Mouse (Mus musculus) CD4-positive, CD25-positive, alpha-beta regulatory T cell, adult 4 months (primary cell): Measurements from ENCODE around the gene 4933428G20Rik. TPM values are rescaled to one million over a fixed set of nuclear protein-coding genes. Genes with fewer than 3 reads are reported as not detected.

Experiments used
- ATAC-seq: one replicate; pipeline ENCODE4 v1.8.0; 2017
- polyA plus RNA-seq, 2 experiments: library from polyadenylated mRNA; unstranded; fragments of 100-300 nt; shearing (Covaris generic); gene quantifications; one replicate each; pipeline ENCODE4 v1.2.1; 2017

Gene 4933428G20Rik
- not detected for polyA plus RNA-seq

DNA sequence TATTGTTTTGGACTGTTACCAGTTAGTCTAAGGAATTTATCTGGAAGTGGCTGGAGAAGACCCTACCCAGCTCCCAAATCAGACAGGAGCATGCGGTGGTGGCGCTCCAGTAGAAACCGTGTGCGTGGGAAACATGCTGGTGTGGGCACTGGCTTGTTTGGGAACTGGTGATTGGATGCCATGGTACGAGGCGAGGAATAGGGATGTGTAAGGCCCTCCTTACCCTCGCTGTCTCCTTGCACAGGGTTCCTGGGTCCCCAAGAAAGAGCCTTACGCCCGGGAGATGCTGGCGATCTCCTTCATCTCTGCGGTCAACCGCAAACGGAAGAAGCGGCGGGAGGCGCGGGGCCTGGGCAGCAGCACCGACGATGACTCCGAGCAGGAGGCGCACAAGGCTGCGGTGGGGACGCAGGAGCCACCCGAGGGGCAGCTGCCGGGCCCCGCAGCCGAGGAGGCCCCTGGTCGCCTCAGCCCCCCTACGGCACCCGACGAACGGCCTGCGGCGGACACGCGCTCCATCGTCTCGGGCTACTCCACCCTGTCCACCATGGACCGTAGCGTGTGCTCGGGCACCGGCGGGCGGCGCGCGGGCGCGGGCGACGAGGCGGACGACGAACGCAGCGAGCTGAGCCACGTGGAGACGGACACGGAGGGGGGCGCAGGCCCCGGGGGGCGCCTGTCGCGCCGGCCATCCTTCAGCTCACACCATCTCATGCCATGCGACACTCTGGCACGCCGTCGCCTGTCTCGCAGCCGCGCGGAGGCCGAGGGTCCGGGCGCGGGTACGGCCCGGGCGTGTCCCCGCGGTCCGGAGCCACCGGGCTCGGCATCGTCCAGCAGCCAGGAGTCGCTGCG, at the start of gene 4933428G20Rik:
Gene 4933428G20Rik (minus strand): TSS at position 476 of the 855 bp plus-strand sequence.
- ATAC-seq = no peak

GRCm38 (mm10) chr11:97548757-97549156, 48.6 kb upstream of the 4933428G20Rik start:
- ATAC-seq = no peak

GRCm38 (mm10) chr11:97547957-97548706, 48.0 kb upstream of the 4933428G20Rik start:
- ATAC-seq = no peak

DNA sequence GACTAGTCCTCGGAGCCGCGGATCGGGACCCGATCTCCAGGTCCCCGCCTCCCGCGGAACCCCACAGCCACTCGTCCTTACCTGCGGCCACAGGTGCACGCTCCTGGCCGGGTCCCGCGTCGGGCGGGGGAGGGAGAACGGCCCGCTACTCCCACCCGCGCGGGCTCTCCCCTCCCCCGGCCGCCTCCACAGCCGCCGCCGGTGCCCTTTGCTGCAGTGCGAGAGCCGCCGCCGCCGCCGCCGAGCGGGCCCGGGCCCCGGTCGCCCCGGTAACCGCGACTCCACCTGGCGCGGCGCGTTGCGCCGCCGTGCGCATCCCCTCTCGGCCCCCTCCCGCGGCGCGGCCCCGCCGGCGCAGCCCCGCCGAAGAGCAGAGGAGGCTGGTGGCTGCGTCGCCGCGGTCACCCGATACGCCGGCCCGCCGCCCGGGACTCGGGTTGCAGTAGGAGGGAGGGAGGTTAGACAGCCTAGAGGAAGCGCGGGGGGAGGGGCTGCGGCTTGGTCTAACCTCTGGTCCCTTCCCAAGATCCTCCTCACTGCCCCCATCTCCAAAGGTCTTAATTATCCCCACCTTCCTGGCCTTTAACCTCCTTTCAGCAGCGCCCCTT, 46.8 kb upstream of the 4933428G20Rik start:
- peak; percentile 32 for ATAC-seq

DNA sequence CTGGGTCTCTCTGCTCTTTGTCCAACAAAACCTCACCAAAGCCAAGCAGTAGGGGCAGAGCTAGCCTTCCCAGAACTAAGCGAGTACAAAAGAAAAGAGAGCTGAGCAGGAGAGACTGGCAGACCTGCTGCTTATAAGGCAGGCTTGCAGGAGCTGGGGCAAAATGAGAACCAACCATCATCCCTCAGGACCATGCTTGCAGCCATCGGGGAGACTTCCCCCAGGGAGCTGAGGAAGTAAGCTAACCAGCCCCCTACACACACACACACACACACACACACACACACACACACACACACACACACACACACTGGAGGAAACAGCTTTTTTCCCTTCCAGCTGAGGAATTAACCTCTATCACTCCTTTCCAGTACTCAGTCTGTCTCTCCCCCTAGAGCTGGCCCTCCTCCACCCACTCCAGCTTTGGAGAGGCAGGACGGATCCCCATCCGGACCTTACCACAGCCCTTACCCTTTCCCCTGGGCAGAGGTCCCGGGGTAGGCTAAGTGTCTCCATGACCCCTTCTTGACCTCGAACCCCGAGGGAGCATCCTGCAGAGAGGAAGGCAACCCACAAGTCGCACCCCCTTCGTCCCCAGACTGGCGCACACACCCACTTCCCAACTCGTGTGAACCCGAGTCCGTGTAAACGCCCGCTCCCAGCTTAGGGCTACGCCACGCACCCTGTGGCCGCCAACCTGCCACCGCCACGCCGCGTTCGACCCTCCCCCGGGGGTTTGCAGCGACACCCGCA, 45.8 kb upstream of the 4933428G20Rik start:
- no peak for ATAC-seq

- ATAC-seq = no peak
Measured at GRCm38 (mm10) chr11:97543883-97544282, 43.7 kb upstream of the 4933428G20Rik start.

DNA sequence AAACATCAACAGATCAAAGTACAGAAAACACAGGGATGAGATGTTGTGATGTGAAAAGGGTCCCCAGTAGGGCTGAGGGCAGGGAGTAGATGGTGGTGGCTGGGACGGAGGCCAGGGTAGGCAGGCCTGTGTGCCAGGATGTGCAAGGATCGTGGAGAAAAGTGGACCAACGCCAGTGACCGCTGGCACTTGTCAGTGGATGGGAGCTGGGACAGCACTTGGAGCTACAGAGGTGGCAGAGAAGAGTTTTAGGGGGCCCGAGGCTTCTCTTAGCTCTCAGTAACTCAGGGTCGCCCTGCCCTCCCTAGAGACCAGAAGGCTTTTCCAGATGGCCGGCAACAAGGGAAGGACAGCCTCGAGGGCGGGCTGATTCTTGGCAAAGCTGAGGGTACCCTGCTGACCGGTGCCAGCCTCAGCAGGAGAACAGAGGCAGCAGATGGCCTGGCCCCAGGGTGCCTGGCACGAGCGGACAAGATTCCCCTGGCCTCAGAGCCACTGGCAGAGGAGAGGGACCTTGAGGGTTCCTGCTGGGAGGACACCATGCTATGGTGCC, 43.1 kb upstream of the 4933428G20Rik start:
- no peak for ATAC-seq

DNA sequence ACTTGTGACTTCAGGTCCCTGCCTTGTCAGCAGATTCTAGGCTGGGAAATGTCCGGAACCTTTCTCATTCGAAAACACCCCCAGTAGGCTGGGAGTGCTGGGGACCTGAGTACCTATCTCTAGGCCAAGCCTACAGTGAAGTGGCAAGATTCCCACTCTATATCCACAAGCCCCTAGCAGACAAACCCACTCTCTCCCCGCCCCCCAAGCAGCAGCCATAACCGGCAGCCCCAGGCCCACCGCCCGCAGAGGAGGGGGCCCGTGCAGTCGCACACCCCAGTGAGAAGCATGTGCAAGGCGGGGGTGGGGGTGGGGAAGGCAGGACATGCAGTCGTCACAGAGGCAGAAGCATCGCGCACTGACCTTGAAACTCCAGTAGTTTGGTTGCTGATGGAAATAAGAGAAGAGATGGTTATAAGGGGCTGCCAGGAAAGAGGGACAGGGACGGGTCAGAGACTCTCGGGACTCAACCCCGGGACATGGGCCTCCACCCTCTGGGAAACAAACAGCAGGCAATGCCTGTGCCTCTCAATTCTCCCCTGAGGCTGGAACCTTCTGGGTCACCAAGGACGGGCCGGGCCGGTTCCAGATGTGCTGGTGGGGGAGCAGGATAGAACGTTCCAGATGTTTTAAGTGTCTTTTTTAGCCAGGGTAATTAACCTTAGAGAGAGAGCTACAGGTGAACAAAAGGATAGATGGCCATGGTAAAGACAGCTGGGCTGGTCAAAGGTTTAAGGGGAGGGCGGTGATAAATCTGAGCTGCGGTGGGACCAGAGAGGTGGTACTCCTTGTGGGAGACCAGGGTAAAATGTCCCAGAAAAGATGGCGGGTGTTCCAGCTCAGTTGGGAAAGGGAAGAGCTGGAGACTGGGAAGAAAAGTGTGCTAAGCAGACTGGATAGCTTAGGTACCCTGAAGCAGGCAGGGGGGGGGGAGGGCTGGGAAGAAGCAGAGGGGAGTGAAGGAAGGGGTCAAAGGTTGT, 42.3 kb upstream of the 4933428G20Rik start:
- ATAC-seq = no peak

- no peak for ATAC-seq
Measured at GRCm38 (mm10) chr11:97540604-97541003, 40.5 kb upstream of the 4933428G20Rik start.

DNA sequence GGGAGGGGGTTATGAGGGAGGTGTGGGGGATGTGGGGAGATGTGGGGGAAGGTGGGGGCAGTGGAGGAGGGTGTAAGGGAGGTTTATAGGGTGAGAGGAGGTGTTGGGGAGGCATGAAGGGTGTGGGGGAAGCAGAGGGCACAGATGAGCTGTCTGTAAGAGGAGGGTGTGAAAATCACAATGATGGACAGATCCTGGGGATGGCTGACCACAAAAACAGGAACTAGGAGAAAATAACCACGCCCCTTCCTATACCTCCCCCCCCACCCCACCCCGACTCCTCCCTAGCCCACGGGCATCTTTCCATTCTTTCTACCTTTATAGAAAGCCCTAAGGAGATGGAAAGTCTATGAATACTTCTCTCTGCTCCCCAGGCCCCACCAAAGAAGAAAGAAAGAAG, 40.0 kb upstream of the 4933428G20Rik start:
- no peak for ATAC-seq

- no peak for ATAC-seq
Measured at GRCm38 (mm10) chr11:97539622-97540021, 39.5 kb upstream of the 4933428G20Rik start.

GRCm38 (mm10) chr11:97537580-97538089, 37.5 kb upstream of the 4933428G20Rik start:
- no peak for ATAC-seq

DNA sequence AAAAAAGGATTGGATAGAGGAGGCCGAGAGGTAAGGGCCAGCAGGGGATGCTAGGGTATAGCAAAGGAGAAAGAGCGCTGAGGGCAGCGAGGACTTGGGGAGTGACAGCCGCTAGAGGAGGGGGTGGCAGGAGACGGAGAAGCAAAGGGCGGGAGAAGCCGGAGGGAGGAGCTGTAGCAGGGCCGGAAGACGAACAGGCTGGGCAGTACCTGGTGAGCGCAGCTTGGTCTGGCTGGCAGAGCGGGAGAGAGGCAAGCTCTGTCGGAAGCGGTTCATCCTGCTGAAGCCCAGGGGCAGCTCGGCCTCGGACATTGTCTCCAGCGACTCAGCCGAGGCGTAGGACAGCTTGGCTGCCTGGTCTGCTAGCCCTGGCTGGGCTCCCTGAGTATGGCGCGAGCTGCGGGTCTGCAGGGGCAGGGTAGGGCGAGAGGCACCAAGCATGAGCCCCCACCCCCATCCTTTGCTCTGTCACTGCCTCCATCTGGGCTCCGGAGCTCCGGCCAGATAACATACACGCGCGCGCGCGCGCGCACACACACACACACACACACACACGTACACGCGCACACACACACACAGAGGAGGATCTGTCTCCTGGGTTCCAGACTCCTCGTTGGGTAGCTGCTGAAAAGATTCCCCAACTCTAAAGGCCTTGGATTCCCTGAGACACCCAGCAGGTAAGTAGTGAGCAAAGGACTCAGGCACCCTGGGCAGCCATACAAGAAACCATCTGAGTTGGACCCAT, 36.9 kb upstream of the 4933428G20Rik start:
- peak; percentile 31 for ATAC-seq

GRCm38 (mm10) chr11:97536083-97536747, 36.1 kb upstream of the 4933428G20Rik start:
- ATAC-seq = no peak

GRCm38 (mm10) chr11:97535660-97536059, 35.5 kb upstream of the 4933428G20Rik start:
- no peak for ATAC-seq

GRCm38 (mm10) chr11:97535308-97535630, 35.1 kb upstream of the 4933428G20Rik start:
- ATAC-seq = no peak

DNA sequence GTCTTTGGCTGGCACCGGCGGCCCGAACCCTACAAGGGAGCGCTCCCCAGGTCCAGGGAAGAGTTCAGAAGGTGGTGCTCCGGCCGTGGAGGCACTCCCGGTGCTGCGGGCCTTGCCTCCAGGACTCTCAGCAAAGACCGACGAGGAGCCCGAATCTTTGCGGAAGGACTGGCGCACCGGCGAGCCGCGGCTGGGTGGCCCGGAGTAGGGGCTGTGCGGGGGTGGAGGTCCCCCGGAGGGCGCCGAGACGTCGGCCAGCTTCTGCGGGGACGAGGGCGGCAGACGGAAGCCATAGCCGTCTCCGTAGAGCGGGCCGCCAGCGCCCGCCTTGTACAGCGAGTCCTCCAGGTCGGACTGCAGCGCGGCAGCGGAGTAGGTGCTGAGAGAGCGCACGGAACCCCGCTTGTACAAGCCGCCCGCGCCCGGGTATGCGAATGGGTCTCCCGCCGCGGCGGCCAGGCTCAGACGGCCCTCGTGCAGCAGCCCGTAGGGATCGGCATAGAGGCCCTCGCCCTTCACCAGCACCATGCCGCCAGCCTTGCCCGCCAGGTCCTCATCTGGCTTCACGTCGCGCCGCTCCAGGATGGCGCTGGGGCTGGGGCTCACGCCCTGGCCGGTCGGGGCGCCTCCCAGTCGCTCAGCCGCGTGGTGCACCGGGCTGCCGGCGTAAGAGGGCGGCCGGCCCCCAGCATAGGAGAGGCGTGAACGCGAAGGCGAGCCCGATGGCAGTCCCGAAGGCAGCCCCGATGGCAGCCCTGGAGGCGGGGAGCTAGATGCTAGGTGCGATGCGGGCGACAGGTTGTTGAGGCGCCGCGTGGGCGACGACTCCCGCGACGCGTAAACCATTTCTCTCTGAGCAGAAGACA, 34.5 kb upstream of the 4933428G20Rik start:
- no peak for ATAC-seq

- no peak for ATAC-seq
Measured at GRCm38 (mm10) chr11:97533653-97534052, 33.5 kb upstream of the 4933428G20Rik start.
